Mouse (Mus musculus) layer of hippocampus, adult 11-12 months (tissue): Measurements from ENCODE around the gene Gpc6.

Source experiments
- DNase-seq: peaks from one replicate; pipeline ENCODE4 v3.0.0; 2022; ENCODE audit warnings: low spot score

The Gpc6 gene

DNA sequence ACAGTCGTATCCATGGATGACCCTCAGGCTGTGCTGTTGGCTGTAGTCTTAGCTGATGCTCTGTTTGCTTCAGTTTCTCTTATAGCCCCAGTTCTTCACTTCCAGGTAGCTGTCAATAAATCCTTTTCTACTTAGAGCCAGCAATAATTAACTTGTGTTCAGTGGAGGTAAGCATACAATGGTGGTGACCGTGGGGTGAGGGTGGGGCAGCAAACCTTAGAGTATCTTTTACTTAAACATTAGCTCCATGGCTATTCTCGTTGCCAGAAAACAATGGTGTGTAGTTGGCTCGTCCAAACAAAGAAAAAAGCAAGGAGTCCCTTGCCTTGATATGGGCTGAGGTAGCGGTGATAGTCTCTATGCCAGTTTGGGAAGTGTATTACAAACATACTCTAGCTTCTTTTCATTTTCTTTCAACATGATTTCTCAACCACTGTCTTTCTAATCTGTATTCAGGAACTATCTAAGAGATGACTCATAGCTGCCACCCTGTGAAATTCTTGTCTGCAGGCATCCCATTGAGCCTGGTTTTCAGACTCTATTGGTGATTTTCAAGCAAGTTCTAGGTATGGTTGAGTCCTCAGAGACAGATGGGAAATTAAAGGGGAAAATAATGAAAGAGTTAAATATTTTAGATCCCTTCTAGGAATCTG lies 22.9 kb downstream of the Gpc6 start:
- DNase-seq = no peak

DNA sequence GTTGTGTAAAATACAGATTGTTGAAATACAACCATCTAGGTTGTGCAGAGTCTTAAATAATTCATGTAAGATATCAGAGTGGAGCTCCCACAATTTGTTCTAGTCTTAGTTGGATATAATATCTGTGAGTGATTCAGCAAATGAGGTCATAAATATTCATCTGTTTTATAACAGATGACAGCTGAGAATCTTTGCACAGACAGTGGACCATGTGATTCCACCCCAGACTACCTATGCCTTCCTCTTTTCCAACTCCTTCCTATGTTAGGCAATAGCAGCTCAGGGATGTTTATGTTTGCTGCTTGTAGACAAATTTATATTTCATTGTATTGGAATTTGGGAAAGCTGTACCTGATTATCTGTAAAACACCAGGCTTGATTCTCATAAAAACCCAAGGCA lies 32.0 kb downstream of the Gpc6 start:
- DNase-seq = no peak

DNA sequence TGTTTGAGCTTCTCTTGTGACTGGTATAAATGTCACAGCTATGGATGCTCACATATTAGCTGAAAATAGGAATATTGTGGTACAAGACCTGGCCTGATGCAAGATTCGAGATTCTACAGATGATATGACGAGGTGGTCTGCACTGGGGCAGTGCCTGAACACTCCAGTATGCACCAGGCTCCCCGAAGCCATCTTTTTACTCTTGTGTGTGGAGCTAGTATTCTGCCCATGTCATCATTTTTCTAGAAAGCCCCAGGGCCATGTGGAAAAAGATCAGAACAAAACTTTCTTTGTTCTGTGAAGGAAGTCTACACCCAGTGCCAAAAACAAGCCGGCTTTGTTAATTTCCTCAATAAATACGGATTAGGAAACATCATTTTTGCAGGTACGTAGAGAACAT lies 39.7 kb downstream of the Gpc6 start:
- DNase-seq = no peak

DNA sequence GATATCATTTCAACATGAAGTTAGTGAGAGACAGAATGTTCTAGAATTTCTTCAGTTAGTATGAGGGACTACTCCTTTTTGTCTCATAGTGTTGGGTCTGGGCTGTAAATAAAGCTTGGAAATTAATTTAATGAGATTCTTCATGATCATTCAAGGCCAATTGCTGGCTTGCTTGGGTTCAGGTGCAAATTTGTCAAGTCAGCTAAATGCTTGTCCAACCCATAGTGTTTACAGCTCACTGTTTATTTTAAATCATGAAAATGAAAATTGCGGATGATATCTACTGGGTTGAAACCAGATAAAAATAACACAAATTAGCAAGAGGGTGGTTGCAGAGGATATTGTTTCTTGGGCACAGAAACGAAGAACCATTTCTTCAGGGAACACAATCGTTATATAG lies 49.6 kb downstream of the Gpc6 start:
- no peak for DNase-seq

DNA sequence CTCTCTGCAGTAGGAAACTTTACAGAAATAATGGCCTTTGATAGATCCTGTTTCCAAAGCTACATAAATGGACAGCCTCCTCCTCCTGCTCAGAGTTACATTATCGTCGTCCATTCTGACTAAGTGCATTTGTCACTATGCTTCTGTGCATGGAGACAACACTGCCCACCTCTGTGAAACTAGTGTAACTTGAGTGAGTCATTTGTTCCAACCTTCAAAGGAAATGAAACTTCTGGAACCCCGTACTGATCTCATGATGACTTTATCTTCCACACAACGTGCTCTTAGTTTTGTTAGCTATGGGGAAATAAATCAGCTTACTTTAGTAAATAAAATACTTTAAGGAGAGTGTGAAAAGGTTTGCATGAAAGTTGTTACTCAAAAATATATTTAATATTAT lies 50.1 kb downstream of the Gpc6 start:
- no peak for DNase-seq

DNA sequence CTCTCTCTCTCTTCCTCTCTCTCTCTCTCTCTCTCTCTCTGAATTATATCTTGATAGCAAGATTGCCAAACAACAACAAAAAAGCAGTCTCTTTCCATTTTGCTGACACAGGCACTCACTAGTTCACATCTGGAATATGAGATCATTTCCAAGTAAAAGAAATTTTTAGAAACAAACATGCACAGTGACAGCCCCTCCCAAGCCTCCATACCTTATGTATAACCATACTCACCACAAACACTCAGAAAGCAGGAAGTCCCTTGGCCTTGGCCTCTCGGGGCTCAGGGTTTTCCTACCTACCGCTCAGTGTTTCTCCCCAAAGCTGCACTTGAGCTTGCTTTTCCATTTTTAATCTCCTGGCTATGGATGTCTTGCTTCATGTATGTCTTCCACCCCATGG lies 52.1 kb downstream of the Gpc6 start:
- DNase-seq = no peak

DNA sequence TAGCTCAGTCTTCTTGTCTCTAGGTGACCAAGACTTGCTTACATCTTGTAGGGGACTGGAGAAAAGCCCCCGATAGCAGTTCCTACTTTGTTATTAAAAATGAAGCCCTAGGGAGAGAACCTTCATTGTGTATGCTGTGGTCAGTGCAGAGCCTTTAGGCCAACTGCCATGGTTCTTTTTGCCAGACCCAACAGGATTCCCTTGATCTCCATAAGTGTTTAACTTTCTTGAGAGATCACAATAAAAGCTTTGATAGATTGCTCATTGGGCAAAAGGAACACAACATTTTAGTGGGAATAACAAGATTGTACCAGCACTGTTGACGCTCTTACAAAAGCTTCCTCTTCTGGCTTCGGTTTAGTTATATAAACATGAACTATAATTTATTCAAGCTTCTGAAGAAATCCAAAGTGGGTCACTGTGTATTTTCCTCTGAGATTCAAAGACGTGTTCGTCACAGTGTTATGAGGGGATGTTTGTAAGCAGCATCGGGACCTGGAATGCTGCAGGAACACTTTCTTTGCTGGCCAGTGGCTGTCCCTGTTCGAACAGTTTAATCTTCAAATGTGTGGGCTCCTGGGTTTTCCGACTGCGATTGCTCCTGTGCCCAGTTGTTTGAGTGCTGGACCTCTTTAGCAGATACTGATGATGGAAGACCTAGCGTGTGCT lies 54.7 kb downstream of the Gpc6 start:
- no peak for DNase-seq

DNA sequence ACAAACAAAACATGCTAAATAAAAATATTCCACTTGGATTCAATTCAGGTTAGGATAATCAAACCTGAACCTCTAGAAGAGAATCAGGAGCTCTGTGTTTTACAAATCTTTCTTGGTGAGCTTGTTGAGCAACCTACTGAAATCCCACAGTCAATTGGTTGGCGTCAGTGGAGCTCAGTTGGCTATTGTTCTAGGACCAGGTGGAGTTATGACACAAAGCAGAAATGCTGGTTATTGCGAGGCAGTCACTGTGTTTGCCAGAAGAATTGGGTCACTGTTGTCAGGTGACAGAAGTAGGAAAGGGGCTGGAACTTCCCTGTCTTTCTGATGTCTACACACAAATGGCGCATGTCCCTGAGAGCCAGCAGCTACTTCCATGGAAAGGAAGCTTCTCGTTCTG lies 56.6 kb downstream of the Gpc6 start:
- DNase-seq = no peak

DNA sequence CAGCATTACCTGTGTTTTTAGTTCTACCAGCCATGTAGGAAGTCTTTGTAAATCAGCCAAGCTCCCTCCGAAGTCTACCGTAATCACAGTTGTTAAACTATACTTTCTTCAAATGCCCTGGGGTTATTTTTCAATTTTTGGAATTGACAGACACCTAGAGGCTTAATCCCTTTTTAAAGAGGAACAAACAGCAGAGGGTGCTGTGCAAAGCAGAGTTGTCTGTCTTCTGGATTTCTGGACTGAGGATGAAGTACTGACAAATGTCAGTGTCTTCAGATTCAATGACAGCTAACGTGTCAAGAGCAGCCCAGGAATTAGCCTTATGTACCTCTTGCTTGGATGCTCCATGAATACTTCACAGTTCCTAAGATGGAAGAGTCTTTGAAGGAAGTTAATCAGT lies 62.2 kb downstream of the Gpc6 start:
- DNase-seq = no peak

DNA sequence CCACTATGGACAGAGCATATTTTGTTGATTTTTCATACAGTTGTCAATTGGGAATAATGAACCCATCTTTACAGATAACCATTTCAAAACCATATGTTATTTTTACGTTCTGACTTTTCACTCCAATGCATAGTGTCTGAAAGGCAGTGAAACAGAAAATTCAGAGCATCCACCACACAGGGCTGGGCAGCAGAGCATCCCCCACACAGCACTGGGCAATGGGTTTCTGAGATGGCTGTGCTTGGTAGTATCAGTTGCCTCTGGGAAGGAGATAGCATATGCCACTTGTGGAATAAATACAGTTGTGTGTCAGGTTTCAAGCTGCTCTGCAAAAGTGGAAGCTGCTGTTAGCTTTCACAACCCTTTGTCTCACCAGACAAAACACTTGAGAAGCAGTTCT lies 75.3 kb downstream of the Gpc6 start:
- no peak for DNase-seq

DNA sequence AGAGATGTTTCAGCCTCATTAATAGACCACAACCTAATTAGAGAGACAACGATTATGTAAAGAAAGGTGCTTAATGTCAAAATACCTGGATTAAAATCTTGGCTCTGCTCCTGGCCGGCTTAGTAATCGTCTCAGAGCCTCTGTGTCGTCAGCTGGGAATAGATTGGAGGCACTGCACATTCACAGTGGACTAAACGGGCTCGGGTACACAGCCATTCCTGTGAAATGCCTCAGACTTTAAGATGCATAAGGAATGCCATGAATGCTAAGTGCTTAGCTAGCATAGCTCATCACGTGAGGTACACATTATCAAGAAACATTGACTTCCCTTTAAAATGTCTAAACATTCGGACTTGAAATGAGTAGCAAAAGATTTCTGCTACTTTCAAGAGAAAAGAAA lies 77.2 kb downstream of the Gpc6 start:
- DNase-seq = no peak

DNA sequence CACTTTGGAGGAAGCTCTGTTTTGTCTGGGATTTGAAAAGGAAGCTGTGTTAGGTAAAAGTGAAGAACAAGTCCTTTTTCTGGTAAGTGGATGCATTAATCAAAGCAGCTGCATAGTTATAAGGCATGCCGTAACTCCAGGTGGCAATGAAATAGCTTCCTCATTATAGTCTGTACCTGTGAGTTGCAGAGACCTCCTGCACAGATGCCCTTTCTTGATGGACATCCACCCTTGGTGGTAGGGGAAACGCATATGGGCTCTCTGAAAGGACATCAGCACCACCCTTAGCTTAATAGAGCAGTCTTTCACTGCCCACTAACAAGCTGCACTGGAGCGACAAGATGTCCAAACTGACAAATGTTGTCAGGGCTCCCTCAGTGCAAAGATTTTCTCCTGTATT lies 83.7 kb downstream of the Gpc6 start:
- DNase-seq = no peak

DNA sequence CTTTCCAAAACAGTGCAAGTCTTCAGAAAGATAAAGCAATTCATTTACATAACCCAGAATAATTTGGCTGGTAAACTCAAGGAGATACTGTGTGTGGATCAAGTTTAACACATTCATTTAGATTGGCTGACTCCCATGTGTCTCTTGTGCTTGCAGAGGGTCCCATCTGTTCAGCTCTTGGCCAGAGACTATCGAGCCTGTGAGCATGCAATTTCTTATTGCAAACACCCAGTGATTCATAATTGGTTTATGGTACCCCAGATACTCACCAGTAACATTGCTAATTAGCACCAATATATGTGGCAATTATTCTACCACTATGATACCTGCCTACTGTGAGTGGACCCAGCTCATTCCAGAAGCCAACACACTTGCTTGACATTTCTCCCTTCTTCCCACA lies 87.9 kb downstream of the Gpc6 start:
- peak; percentile 9 for DNase-seq

DNA sequence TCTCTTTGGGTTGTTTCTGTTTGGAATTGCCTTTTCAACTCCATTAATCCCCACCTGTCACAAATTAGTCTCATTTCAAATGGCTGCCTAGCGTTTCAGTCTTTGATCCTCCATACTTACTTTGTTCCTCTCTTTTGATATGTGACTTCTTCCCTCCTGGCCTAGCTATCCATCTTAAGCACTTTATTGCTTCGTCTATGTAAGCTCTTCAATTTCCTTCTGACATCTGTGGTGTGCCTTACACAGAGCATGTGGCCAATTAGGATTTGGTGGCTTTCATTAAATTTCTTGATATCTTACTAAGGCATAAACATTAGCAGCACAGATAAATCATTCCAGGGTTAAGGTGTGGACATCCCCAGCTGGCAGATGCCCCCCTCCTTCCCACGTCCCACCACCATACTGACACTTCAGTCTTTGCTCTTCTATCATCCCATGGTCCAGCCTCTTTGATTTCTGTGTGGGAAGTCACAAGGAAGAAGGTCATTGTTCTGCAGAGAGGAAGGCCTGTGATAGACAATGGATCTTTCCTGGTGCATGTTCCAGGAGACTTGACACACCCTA lies 88.5 kb downstream of the Gpc6 start:
- no peak for DNase-seq

DNA sequence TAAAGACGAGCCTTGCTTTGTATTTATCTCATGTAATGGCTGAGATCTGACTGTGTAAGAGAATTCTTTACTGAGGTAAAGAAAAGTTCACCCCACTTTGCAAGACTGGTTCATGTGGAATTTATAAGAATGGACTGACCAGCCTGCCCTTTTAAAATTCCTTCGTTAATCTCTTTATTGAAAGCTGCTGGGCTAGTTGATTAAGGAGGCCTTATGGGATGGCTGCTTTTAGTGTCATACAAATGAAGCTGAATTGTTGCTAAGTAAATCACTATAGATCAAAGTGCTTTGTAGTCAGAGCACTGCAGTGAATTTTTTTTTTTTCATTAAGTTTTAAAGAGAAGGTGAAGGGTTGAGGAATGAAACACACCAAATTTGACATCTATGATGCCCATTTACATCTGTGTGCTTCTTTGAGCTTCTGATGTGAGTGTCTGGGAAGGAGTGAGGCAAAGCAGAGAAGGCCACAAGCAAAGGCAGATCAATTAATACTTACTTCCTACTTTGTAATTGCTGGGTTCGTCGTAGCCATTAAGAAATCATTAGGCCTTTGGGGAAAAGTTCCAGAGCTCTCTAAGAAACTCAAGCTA lies 90.3 kb downstream of the Gpc6 start:
- no peak for DNase-seq

DNA sequence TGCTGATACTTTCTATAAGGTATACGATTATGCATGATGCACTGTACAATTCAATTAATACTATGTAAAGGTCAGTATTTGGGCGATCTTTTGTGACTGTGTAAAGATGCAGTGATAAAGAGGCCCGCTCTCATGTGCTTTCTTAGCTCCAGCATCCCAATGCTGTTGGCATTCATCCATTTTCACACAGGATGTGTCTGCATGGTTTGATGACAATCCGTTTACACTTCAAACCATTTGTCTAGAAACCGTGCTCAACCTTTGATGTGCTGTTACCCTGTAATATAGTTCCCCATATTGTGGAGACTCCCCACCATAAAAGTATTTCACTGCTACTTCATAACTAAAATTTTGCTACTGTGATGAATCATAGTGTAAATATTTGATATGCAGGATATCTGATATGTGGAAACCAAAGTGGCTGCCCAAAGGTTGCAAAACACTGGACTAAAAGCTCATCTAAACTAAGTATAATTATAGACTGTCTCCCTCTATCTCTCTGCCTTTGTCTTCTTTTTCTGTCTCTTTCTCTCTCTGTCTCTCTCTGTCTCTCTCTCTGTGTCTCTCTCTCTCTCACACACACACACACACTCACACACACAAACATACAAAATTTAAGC lies 97.2 kb downstream of the Gpc6 start:
- DNase-seq = no peak

DNA sequence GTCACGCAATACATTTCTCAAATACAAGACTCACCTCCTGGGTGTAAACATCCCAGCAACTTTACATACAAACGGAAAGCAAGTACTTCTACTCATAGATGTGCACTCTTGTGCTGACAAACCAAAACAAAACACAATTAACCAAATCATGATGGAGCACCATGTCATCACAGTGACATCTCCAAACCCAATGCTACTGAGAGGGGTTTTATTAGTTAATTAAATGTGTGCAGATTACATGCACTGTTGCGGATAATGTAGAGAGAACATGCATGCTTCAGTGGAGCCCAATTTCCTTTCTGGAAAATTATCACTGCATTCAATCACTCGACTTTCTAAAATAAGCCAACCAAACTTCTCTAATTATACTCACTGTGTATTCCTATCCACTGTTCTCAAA lies 109.0 kb downstream of the Gpc6 start:
- DNase-seq = no peak

DNA sequence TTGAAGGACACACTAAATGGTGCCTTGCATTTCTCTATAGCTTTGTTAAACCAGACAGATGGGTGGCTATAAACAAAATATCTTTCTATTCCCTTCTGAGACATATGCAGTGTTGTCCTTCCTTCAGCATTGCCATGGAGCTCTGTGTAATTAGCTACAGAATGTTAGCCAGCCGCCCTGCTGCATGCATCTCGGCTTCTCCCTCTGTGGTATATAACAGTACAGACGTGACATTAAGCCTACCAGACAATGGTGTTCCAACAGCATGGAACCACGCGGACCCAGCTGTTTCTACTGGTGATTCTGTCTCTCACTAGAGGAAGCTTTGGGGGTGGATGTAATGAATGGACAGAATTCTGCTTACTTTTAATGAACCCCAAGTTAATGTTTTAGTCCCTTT lies 115.9 kb downstream of the Gpc6 start:
- DNase-seq = peak; percentile 5

DNA sequence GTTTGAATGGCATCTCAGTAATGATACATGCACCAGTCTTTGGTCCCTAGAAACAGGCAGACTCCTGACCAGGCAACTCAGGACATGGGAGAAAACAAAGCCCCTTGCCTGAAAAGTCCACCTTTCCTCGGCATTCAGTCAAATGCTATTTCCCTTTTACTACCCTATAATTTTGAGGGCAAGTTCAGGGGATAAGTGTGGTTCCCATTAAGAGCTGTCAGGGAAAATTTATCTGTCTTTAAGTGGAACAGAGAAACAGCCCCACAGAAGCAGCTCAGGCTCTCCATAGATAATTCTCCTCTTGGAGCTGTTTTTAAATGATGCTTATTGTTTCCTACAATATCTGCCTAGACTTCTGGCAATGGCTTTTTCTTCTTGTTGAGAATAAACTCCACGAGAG lies 123.8 kb downstream of the Gpc6 start:
- no peak for DNase-seq

DNA sequence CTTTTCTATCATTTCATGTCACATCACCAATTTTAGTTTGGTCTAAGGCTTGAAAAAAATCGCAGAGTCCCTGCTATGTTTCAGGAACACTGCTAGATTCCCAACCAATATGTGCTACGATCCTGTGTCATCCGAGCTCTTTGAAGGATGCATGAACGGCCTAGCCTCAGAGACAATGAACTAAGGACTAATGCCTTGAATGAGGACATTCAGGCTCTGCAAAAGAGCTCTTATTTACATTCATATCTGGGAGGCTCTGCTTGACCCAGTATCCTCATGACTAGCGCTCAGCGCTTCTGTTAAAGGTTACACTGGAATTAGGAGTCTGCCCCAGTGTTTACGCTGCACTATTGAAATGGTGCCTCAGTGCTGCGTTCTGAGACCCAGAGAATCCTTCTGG lies 125.8 kb downstream of the Gpc6 start:
- no peak for DNase-seq

DNA sequence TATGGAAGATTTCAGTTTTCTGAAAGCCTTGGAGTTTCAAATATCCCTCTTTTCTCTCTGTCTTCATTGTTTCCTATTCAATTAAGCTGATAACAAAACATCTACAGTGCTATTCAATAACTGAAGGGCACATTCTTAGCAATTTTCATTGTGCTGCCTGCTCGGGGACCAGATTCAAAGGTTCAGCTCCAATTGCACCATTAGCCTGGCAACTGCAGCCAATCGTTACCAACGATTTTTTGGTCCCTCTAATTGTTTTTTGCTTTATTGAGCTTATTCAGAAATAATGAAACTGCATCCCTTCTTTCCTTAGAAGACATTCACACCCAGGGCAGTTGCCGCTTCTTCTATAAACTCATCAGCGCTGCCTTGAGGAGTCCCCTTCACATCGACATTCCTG lies 128.2 kb downstream of the Gpc6 start:
- DNase-seq = no peak

DNA sequence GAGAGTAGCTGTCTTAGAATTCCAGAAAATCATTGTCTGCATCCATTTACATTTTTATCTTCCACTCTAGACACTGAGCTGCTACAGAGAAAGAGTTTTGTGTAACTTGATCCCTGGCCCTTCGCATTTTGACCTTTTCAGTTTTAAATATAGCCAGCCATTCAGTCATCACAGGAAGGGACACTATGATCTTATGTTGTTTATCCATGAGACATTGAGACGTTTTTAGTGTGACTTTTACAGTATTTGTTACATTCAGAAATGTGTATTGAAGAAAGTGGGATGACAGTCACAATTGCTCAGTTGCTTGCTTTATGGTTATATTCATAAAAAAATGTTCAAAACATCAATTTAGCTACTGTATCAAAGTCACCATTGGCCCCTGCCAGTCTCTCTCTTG lies 130.0 kb downstream of the Gpc6 start:
- no peak for DNase-seq

DNA sequence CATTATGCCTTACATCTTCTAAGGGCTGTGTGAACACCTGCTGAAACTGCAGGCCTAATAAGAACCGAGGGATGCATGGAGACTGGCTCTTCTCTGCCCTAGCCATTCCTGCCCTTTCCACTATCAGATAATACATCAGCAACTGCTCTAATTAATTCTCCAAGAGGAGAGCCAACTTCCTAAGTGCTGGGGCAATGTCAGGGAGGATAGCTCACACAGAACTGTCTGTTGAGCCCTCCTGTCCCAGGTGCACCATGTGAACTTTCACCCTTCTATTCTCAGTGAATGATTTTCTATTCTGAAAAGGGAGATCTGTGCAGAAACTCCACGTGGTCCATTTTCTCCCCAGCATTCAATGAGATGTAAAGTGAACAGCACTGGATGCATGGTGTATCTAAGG lies 136.0 kb downstream of the Gpc6 start:
- DNase-seq = no peak
